Mouse (Mus musculus) forebrain, embryonic 16.5 days (tissue): ENCODE measurements at regions not wholly inside any gene's neighbourhood (a gene's known extent, or its start where the extent isn't known, plus 50 kb on each side); places are given as distances from the start of the nearest gene placed in this dataset.

Experiments
- ATAC-seq: fragments of 200-750 bp; cut with Nextera tagmentation; 2 replicates; pipeline ENCODE4 v1.8.0; 2017; ENCODE audit warnings: mild to moderate bottlenecking, moderate library complexity
- H3K27ac ChIP-seq: fragments of 300-500 bp; sonication (generic); 2 replicates; pipeline ENCODE4 v1.5.1; 2014; ENCODE audit warnings: low read length, control low read depth
- H3K27me3 ChIP-seq: fragments of 300-500 bp; sonication (generic); replicated peaks from 2 replicates; pipeline ENCODE4 v1.6.1; 2014; ENCODE audit warnings: low read length; ENCODE audit not compliant: control insufficient read depth, insufficient read depth
- H3K36me3 ChIP-seq: fragments of 300-500 bp; sonication (generic); 2 replicates; pipeline ENCODE4 v1.6.1; 2014; ENCODE audit not compliant: control insufficient read depth, insufficient read depth
- H3K4me1 ChIP-seq: fragments of 300-500 bp; sonication (generic); replicated peaks from 2 replicates; pipeline ENCODE4 v1.6.1; 2014; ENCODE audit warnings: low read length; ENCODE audit not compliant: control insufficient read depth, insufficient read depth
- H3K4me2 ChIP-seq: fragments of 300-500 bp; sonication (generic); 2 replicates; pipeline ENCODE4 v1.6.1; 2014; ENCODE audit warnings: mild to moderate bottlenecking, low read length, control low read depth
- H3K4me3 ChIP-seq: fragments of 300-500 bp; sonication (generic); replicated peaks from 2 replicates; pipeline ENCODE4 v1.5.1; 2014; ENCODE audit warnings: mild to moderate bottlenecking, low read length, control low read depth
- H3K9ac ChIP-seq: fragments of 300-500 bp; sonication (generic); replicated peaks from 2 replicates; pipeline ENCODE4 v1.6.1; 2014; ENCODE audit warnings: low read depth, low read length, control low read depth
- H3K9me3 ChIP-seq: fragments of 300-500 bp; sonication (generic); 2 replicates; pipeline ENCODE4 v1.6.1; 2016; ENCODE audit warnings: low read length; ENCODE audit not compliant: control insufficient read depth
- WGBS: fragments of 180-500 bp; shearing (Covaris S2); extraction: QIAGEN DNeasy Blood & Tissue Kit; methylation state at CpG from one replicate; pipeline ENCODE4 v1.1.7; 2014; 5-methylcytosine and 5-hydroxymethylcytosine counted together

- Histone ChIP-seq H3K4me3 (no peak overlapping the region), H3K4me1 (peaks cover 3% of the 10 kb centered on the region; the same call in 1 of the 2 replicates), H3K27ac (no peak overlapping the region), H3K9me3 (no peaks in the 10 kb centered on the region), H3K4me2 (no peak overlapping the region), H3K27me3 (no peaks in the 10 kb centered on the region), H3K9ac (no peak overlapping the region), H3K36me3 (no peaks in the 10 kb centered on the region)
- WGBS, result 77% methylated on average over 9 of the region's 9 CpGs
- no peak for ATAC-seq
Measured at GRCm38 (mm10) chr4:106067023-106067422, 249.0 kb upstream of the Usp24 start.

DNA sequence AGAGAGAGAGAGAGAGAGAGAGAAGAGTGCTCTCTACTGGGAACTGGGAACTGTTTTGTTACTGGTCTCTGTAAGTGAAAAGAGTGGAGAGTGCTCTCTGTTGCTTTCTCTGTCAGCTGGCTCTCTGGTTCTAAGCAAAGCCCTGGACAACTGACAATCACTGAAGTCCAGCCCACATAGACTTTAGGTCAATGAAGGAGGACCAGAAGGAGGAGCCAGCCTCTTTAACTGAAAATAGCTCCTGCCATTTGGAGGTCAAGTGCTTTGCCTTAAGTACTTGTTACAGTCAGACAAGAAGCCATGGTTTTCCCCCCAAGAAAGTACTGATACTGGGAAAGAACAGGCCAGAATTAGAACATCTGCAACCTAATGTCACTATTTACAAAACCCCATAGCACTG lies 232.5 kb upstream of the Usp24 start:
- Histone ChIP-seq H3K9me3 (no peaks in the 10 kb centered on the region), H3K9ac (no peak overlapping the region), H3K4me3 (no peak overlapping the region), H3K4me2 (no peak overlapping the region), H3K36me3 (no peaks in the 10 kb centered on the region), H3K27me3 (no peaks in the 10 kb centered on the region), H3K4me1 (no peaks in the 10 kb centered on the region), H3K27ac (no peak overlapping the region)
- no peak for ATAC-seq

GRCm38 (mm10) chr4:106091927-106092675 lies 223.9 kb upstream of the Usp24 start:
- Histone ChIP-seq H3K4me3 (no peak overlapping the region), H3K4me2 (no peak overlapping the region), H3K9me3 (no peaks in the 10 kb centered on the region), H3K36me3 (no peaks in the 10 kb centered on the region), H3K9ac (no peak overlapping the region), H3K27me3 (no peaks in the 10 kb centered on the region), H3K27ac (no peak overlapping the region), H3K4me1 (no peaks in the 10 kb centered on the region)
- no peak for ATAC-seq
- 53% methylated on average over 9 of the region's 9 CpGs for WGBS

- 76% methylated on average over 6 of the region's 6 CpGs for WGBS
Measured at GRCm38 (mm10) chr4:106092676-106093070, 223.3 kb upstream of the Usp24 start.

DNA sequence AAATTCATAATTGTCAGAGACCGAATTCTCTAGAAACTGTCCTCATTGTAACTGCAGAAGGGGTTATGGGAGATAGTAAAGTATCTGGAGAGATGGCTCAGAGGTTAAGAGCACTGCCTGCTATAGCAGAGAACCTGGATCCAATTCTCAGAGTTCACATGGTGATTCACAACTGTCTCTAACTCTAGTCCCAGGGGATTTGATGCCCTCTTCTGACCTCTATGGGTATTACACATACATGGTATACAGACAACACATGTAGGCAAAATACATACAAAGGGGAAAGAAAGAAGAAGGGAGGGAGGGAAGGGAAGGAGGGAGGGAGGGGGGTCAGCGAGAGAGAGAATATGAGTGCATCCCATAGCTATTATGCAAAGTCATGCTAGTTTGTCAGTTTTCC lies 222.8 kb upstream of the Usp24 start:
- no peak for ATAC-seq
- no peak overlapping the region for H3K9ac ChIP-seq
- 85% methylated on average over 2 of the region's 2 CpGs for WGBS
- no peaks in the 10 kb centered on the region for H3K9me3 ChIP-seq
- H3K4me1 ChIP-seq, result no peaks in the 10 kb centered on the region
- H3K4me2 ChIP-seq, result no peak overlapping the region
- H3K27ac ChIP-seq, result no peak overlapping the region
- H3K4me3 ChIP-seq, result no peak overlapping the region
- H3K27me3 ChIP-seq, result no peaks in the 10 kb centered on the region
- H3K36me3 ChIP-seq, result no peaks in the 10 kb centered on the region

More at GRCm38 (mm10) chr4:106092676-106093070, 223.3 kb upstream of the Usp24 start:
- ATAC-seq, result no peak
- Histone ChIP-seq H3K4me3 (no peak overlapping the region), H3K4me1 (no peaks in the 10 kb centered on the region), H3K4me2 (no peak overlapping the region), H3K9ac (no peak overlapping the region), H3K9me3 (no peaks in the 10 kb centered on the region), H3K27me3 (no peaks in the 10 kb centered on the region), H3K27ac (no peak overlapping the region), H3K36me3 (no peaks in the 10 kb centered on the region)

- Histone ChIP-seq H3K4me2 (no peak overlapping the region), H3K9me3 (no peaks in the 10 kb centered on the region), H3K27me3 (no peaks in the 10 kb centered on the region), H3K4me3 (no peak overlapping the region), H3K27ac (no peak overlapping the region), H3K9ac (no peak overlapping the region), H3K36me3 (no peaks in the 10 kb centered on the region), H3K4me1 (no peaks in the 10 kb centered on the region)
- ATAC-seq, result no peak
- WGBS, result 85% methylated on average over 11 of the region's 11 CpGs
Measured at GRCm38 (mm10) chr4:106094882-106095556, 221.0 kb upstream of the Usp24 start.

GRCm38 (mm10) chr4:106096130-106096529 lies 219.9 kb upstream of the Usp24 start:
- Histone ChIP-seq H3K27me3 (no peaks in the 10 kb centered on the region), H3K9ac (no peak overlapping the region), H3K4me3 (no peak overlapping the region), H3K27ac (no peak overlapping the region), H3K9me3 (no peaks in the 10 kb centered on the region), H3K4me1 (peaks cover 6% of the 10 kb centered on the region), H3K4me2 (no peak overlapping the region), H3K36me3 (no peaks in the 10 kb centered on the region)
- WGBS, result 40% methylated on average over 3 of the region's 3 CpGs
- no peak for ATAC-seq

DNA sequence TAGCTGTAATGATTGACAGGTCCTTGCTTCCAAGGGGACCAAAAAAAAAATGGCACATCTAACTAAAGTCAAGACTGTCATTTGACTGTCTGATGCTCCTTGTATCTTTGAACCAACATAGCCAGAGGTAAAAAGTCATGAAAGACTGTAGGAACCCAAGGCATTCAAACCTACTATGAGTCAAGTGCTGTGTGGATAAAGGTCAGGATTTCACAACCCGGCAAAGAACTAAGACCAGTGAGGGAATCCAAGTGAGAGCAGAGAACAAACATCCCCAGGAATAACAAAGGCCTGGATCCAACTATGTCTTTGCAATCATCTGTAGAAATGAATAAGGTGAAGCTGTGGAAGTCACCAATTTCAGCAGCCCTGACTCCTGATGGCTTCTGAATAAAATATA lies 218.2 kb upstream of the Usp24 start:
- no peak overlapping the region for H3K9ac ChIP-seq
- no peak for ATAC-seq
- no peaks in the 10 kb centered on the region for H3K36me3 ChIP-seq
- H3K27me3 ChIP-seq, result no peaks in the 10 kb centered on the region
- 86% methylated on average over 1 of the region's 1 CpGs for WGBS
- no peak overlapping the region for H3K4me3 ChIP-seq
- H3K9me3 ChIP-seq, result no peaks in the 10 kb centered on the region
- peaks cover 21% of the 10 kb centered on the region for H3K4me1 ChIP-seq
- no peak overlapping the region for H3K4me2 ChIP-seq
- no peak overlapping the region for H3K27ac ChIP-seq

DNA sequence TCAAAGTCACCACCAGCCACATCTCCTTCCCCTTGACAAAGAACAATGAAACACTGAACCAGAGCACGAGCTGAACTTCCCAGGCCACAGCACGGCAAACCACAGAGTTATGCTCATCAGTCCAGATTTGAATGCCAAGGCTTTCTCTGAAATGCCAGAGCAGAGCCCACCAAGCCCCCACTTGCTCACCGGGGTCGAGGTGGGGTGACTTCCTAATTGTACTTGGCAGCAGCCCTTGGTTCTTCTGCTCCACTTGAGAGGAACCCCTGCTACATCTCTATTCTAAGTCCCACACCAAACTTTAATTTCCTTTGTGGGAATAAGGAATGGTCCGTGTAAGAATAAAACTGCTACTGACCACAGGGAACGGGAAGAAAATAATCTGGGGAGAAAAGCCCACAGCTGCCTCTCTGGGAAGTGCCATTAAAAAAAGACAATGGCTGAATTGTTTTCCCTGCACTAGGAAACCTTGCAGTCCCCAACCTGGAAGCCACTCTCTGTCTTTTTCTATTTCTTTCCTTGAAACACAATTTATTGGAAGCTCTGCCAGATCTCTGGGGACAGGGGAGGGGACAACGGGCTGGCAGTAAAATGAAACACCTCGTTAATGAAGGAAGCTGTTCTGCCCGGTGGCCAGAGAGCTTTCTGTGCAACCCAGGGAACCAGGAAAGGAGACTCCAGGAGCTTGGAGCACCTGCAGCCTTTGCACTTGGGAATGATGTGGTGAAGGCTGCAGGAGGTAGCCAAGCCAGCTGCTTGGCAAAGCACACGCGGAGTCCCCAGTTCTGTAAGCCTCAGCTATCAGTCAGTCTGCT lies 215.6 kb upstream of the Usp24 start:
- peaks cover 28% of the 10 kb centered on the region for H3K4me1 ChIP-seq
- no peaks in the 10 kb centered on the region for H3K36me3 ChIP-seq
- no peak overlapping the region for H3K9ac ChIP-seq
- no peak overlapping the region for H3K4me3 ChIP-seq
- WGBS, result 16% methylated on average over 11 of the region's 11 CpGs
- no peaks in the 10 kb centered on the region for H3K27me3 ChIP-seq
- H3K9me3 ChIP-seq, result no peaks in the 10 kb centered on the region
- H3K4me2 ChIP-seq, result no peak overlapping the region
- ATAC-seq, result no peak
- H3K27ac ChIP-seq, result no peak overlapping the region
